Mouse (Mus musculus): Measurements from ENCODE around the gene Gm44502. TPM values are rescaled to one million over a fixed set of nuclear protein-coding genes. Genes with fewer than 3 reads are reported as not detected.
"Not testable (repeated sequence)": the region's sequence is repeated elsewhere in the genome, so short reads cannot be mapped to it uniquely, and the experiment has no call there.

The Gm44502 gene
- total RNA-seq, 2 experiments from 2014 or later, result 0.72 TPM; not detected in 1

DNA sequence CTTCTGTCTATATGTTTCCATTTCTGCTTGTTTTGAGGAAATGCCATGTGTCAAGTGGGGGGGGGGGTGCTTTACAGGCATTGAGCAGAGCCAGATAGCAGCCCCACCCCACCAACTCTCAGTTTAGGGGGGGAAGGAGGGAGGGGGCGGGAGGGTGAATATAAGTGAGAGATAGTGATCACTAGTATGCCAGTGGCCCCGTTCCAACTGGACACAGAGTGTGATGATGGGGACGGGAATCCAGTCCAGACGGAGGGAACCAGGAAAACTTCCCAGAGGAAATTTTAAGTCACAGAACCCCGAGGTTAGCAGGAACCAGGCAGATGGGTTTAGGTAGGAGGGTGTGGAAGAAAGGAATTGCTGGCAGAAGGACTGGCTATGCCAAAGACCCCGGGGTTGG lies 26.1 kb upstream of the Gm44502 start:
- DNase-seq (ENCODE audit: low spot score in 2 of 2), result no peak
- intact Hi-C loops (cut with DNase I), result no loop called here

DNA sequence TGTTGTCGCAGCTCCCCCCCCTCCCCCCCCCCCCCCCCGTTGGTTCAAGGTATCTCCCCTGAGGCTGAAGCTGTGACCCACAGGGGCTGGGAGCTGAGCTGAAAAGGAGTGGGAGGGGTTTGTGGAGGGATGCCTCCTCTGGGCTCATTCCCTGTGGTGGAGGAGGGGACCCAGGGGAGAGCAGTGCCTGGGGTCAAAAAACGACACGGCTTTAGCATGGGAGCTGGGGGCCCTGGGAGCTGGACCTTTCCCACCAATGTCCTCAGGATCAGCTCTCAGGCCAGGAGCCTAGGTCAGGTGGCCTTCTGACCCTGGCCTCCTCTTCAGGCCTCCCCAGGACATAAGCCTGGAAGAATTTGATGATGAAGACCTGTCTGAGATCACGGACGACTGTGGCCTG lies 25.4 kb upstream of the Gm44502 start:
- intact Hi-C loops (cut with DNase I), result no loop called here
- no peak for DNase-seq (ENCODE audit: low spot score in 2 of 2)

DNA sequence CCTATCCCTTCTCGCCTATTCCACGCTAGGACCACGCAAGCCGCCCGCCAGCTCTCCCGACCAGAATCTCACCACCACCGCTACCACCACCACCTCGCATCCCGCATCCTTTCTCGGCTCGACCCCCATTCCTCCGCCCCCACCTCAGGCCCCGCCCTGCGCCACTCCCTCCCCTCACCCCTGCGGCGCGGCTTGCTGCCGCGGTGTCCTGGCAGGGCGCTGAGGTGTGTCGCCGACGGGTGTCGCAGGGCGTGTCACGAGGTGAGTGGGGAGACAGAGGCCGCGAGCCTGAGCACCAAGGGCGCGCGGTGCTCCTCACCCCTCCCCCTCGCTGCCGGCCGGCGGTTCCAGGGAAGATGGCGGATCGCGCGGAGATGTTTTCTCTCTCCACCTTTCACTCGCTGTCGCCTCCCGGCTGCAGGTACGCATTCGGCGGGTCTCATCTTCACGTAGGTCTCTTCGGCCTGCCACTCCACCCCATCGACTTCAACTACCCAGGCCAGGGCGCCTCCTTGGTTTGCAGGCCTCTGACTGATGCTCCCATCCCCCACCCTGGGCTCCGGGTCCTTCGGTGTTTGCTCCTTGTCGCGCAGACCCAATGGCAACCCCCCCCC lies 24.5 kb upstream of the Gm44502 start, which contains the start of gene Mapk8ip2:
Gene Mapk8ip2 (plus strand): TSS at position 49 of the 614 bp plus-strand sequence.
- DNase-seq (ENCODE audit: low spot score in 2 of 2), result peak; percentile 73 to 80
- intact Hi-C loops (cut with DNase I), result no loop called here

DNA sequence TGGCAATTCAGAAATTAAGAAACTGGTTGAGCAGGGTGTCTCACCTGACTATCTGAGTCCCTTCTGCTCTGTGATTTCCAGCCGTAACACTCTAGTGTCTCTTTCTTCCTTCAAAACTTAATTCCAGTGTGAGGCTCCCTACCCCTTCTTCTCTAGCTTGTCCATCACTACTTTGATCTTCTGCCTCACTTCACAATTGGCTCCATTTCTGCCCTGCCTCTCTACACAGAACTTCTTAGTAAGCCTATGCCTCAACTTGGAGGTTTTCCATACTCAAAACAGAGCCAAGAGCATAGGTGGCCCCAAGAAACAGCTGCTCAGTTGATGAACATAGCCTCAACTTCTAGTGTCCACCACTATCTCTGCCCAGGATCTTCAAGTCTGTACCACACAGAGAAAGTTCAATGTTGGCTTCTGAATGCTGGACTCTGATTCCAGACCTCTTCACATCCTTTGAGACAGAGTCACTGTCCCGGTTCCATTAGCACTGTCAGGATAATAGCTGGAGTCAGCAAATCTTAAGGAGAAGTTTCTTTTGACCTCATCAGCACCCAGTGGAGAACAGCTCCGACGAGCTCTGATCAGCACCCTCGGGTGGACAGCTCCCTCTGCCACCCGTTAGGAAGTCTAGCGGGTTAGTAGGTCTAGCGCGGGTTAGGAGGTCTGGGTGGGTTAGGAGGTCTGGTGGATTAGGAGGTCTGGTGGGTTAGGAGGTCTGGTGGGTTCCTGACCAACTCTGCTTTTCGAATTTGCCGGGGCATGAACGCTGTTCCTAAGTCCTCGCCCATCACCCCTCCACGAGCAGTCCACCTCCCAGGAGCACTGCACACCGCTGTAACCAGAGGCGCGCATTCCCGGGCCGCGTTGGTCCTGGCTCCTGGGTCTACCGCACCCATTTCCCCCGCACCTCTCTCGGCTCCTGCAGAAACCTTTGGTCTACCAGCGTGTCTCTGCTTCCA lies 23.7 kb upstream of the Gm44502 start:
- intact Hi-C loops (cut with DNase I), result no loop called here
- DNase-seq (ENCODE audit: low spot score in 2 of 2), result no peak

DNA sequence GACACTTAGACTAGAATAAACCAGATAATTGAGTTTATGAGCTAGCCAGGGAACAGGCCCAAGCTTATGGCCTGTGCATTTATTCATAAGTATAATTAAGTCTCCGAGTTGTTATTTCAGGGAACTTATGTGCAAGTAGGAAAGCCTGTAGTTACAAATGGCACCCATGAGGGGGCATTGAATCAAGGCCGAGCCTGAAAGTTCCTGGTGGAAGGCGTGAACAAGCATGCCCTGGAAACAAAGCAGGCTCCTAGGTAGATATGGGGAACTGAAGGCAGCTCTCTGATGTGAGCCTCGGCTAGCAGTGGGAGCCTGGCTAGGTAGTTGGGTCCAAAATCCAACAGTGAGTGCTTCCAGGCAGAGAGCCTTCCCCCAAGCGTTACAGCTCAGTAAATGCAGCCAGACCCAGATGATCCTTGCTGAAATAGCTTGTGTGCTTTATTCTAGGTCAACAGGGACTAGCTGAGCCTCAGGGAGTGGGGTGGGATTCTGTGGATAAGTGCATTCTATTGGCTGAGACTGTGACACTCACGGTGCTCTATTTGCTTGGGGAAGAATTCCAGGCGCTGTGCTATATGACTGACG lies 13.1 kb upstream of the Gm44502 start:
- no peak for DNase-seq (ENCODE audit: low spot score in 2 of 2)
- intact Hi-C loops (cut with DNase I), result no loop called here

DNA sequence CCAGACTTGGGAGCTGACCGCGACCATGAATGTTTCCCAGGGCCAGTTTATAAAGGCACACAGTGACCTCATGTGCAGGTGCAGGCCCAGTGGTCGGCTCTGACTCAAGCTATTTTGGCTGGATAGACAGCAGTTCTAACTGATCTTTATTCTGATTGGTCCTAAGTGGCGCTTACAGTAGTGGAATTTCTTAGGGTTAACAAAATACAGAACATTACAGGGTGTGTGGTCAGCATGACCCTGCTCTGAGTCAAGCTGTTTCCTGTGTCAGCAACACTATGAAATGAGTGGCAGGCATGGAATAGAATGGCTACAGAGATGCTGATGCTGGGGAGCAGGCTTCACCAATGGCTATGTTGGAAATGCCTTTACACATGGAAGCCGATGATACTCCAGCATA lies 6.4 kb upstream of the Gm44502 start:
- intact Hi-C loops (cut with DNase I), result no loop called here
- DNase-seq (ENCODE audit: low spot score in 2 of 2), result no peak

DNA sequence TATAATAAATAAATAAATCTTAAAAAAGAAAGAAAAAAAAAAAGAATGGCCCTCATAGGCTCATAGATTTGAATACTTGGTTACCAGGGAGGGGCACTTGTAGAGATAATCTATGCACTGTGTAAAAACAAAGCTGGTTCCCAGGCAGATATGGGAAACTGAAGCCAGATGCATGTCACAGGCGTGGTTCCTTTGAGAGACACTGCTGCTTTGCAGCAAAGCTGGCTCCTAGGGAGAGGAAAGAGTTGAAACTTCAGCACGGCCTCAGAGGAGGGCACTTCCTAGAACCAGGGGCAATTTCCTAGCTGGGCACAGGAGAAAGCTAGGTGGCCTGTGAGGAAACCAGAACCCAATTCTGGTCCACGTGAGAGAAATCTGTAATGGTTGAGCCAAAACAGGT lies 4.6 kb upstream of the Gm44502 start:
- DNase-seq (ENCODE audit: low spot score in 2 of 2), result no peak
- intact Hi-C loops (cut with DNase I), result no loop called here

DNA sequence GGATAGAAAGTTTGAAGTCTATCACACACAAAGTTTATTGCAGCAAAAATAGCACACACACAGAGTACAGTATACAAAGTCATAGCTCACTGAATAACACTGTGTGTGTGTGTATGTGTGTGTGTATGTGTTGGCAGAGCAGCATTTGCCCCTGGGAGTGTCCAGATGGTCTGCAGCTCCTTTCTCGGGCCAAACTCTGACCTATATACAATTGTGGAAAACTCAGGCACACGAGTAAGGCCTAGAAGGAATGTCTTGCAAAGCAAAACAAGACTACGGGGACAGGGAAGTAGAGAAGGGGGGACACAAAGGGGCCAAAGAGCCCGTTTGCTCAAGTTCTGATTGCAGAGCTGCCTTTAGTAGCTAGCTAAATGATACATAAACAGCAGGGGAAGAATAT lies 3.5 kb upstream of the Gm44502 start:
- intact Hi-C loops (cut with DNase I), result no loop called here

DNA sequence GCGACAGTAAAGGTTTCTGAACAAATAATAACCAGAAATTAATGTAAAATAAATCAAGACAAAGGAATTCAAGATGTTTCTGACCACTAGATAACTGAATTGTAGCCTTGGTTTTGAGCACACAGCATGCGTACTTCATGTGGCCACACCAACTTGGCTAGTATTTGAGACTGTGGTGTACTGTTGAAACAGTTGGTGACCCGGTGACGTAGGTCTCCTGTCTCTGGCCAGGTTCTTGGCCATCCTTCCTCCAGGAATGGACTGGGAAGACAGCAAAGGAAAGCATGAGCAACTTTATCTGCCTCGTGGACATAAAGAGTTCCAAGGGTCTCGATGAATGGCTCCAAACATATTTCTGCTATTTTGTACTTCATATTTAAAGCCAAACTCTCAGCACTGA lies 2.3 kb upstream of the Gm44502 start:
- intact Hi-C loops (cut with DNase I), result no loop called here

More for the DNA sequence above, 3.5 kb upstream of the Gm44502 start:
- no peak for DNase-seq (ENCODE audit: low spot score in 2 of 2)

DNA sequence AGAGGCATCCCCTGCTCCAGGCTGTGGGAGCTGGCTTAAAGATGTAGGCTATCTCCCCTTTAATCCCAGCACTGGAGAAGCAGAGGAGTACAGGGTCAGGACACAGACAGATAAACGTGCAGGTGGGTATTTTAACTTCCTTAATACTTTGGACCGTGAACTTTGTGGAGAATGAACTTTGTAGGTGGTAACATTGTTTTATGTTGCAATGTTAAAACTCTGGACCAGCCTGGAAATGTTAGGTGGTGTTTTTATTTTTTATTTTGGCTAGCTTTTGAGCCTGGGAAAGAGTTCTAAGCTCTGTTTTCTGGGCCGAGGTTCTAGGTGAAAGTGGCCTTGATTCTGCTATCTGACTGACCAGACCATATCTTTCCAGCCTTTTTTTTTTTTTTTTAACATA lies 1.8 kb upstream of the Gm44502 start:
- intact Hi-C loops (cut with DNase I), result no loop called here
- no peak for DNase-seq (ENCODE audit: low spot score in 2 of 2)

More for the DNA sequence above, 2.3 kb upstream of the Gm44502 start:
- no peak for DNase-seq (ENCODE audit: low spot score in 2 of 2)

DNA sequence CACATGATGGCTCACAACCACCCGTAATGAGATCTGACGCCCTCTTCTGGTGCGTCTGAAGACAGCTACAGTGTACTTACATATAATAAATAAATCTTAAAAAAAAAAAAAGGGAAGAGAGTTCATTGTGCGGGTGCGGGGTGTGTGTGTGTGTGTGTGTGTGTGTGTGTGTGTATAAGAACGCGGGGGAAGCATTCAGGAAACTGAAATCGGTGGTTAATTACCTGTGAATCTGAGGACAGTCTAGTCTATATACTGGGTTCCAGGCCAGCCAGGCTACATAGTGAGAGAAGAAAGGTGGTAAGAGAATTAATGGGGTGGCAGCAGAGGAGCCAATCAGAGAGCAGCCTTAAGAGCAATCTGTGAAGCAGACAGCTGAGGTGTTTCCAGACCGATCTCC lies 1.3 kb upstream of the Gm44502 start:
- DNase-seq (ENCODE audit: low spot score in 2 of 2); intact Hi-C loops (cut with DNase I): not testable (repeated sequence)

DNA sequence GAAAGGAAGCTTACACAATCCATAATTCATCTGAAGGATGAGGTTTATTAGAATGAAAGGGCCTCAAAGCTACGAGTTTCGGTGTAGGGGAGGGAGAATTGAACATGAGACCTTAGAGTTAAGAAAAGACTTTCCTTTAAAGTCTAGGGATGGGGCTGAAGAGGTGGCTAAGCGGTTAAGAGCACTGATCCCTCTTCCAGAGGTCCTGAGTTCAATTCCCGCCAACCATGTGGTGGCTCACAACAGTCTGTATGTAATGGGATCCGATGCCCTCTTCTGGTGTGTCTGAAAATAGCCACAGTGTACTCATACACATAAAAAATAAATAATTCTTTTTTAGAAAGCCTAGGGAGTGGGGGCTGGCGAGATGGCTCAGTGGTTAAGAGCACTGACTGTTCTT lies 845 bp upstream of the Gm44502 start:
- intact Hi-C loops (cut with DNase I), result no loop called here
- no peak for DNase-seq (ENCODE audit: low spot score in 2 of 2)

DNA sequence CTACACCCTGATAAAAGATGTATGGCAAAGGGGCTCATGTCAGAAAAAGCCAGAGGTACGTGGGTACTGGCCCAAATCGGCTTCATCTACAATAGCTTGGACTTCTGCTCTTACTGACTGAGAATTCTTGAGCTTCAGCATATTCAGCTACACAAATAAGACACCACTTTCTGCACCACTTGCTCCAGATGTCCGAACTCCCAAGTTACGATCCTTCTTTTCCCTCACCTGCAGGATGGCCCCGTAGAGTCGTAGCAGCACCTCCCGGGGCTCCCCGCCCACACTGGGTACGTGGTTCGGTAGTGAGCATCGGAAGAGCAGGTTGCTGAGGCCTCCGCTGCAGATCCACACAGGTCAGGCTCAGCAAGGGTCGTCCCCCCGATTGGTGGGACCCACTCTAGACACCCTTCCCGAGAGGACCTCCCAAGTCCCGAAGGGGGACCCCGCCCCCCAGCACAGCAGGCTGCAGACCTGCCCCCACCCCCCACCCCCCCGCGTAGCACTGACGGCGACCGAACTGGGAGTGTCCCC lies 610 bp downstream of the Gm44502 start:
- DNase-seq (ENCODE audit: low spot score in 2 of 2), result peak in 1 of 2 experiments; percentile 18
- intact Hi-C loops (cut with DNase I), result loop anchor here (5.0 kb wide), 1 partner anchor 57 kb away; the partner anchor contains the start of gene Sco2

DNA sequence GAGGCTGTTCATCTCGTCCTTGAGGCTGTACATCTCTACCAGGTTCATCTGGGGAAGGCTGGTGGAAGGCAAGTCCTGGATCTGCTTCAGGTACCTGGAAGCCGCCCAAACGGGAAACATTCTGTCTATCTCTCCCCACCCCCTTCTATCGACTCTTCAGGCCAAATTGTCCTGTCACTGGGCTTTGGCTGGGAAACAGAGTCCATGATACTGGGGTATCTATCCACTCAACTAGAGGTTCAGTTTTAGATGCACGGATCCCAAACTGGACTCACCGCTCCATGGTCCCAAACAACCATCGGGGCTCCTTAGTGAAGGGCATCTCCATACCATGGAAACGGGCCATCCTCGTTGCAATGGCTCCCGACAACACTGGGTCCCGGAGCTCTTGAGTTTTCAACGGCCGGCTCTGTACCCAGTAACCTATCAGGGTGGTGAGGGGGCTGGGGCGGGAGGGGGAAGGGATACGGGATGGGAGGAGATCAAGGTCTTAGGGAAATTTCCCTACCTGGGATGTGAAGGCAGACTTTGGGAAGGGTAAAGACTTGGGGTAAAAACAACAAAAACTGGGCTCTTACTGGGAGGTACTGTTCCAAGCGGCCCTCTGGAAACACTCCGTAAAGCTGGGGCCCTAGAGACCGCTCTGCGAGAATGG lies 1.2 kb downstream of the Gm44502 start:
- intact Hi-C loops (cut with DNase I), result loop anchor here (5.0 kb wide), 1 partner anchor 56 kb away; the partner anchor contains the start of gene Sco2
- DNase-seq (ENCODE audit: low spot score in 2 of 2), result no peak

DNA sequence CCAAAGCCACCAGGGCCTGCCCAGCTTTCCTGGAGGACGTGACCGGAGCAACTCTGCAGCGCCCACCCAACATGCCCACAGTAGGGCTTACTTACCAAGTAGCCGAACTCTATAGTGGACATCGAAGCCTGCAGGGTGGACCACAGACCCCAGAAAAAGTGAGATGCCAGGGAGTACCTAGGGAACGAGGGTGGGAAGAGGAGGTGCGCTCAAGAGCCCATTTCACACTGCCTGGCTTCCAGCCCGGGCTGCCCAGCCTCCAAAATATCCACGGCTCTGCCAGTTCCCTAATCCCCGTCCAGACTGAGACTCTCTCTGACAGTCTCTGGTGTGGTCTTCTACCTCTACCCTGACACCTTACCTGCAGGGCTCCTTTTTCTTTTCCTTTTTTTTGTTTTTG lies 2.8 kb downstream of the Gm44502 start:
- intact Hi-C loops (cut with DNase I), result loop anchor here (5.0 kb wide), 1 partner anchor 54 kb away; the partner anchor contains the start of gene Sco2
- no peak for DNase-seq (ENCODE audit: low spot score in 2 of 2)

DNA sequence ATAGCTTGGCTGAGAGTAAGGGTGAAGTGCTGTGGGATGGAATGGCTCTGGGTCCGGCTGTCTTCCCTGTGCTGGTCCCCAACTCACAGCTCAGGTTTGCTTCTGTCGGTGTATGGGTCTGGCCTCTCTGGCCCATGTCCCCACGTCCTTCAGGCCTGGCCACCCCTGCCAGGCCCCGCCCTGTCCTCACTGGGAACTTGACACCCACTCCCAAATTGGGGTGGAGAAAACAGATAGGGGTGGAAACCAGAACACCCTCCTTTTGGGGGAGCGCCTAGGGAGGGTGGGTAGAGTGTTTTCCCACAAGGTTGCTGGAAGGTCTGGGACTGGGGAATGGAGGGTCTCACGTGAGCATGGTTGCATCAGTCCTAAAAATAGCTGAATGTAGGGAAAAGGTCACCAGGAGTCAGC lies 3.8 kb downstream of the Gm44502 start, which contains the start of gene Cpt1b:
Gene Cpt1b (minus strand): TSS at position 153 of the 411 bp plus-strand sequence.
- intact Hi-C loops (cut with DNase I), result loop anchor here (5.0 kb wide), 1 partner anchor 53 kb away; the partner anchor contains the start of gene Sco2
- DNase-seq (ENCODE audit: low spot score in 2 of 2), result no peak

DNA sequence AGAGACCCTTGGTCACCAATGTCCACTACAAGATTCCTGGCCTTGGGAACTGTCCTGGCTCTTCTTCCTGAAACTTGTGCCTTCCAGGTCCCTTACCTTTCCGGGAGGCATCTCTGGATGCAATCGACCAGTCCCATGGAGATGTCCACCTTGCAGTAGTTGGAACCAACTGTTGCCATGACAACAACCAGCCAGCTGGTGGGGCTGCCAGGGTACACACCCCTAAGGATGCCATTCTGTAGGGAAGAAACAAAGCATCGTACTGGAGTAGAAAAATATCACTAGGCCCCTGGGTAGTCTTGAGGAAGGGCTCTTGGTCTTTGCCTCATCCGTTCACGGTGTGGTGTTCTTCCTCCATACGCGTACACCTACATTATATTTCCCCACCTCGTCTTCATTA lies 4.9 kb downstream of the Gm44502 start:
- no peak for DNase-seq (ENCODE audit: low spot score in 2 of 2)
- intact Hi-C loops (cut with DNase I), result loop anchor here (5.0 kb wide), 1 partner anchor 52 kb away; the partner anchor contains the start of gene Sco2

DNA sequence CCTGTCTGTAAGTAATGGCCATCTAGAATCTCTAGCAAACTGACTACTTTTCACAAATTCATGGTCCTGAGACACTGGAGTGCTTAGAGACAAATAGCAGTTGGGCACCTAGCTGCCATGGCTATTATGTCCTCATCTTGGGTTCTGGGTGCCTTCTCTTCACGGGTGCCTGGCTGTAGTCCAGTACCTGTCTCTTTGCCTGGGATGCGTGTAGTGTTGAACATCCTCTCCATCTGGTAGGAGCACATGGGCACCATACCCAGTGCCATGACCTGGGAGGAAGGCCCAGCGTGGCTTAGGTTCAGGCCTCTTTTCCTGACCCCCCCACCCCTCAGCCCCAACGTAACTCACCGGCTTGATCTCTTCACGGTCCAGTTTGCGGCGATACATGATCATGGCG lies 7.6 kb downstream of the Gm44502 start:
- intact Hi-C loops (cut with DNase I), result no loop called here
- no peak for DNase-seq (ENCODE audit: low spot score in 2 of 2)

DNA sequence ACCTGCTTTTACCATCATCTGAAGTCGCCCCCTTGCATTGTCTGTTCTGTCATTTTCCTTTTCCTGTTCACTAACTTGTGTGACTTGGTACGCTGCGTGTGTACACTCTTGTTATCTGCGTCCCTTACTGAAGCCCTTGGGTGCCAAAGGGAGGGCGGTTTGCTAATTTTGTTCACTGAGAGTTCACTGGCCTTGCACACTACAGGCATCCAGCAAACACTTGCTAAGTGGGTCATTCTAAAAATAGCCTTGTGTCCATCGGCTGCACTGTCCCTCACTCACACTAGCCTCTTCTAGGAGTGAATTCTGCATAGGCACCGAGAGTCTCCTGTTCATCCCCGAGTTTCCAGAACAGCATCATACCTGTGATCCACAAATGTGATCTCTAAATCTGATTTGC lies 14.2 kb downstream of the Gm44502 start:
- no peak for DNase-seq (ENCODE audit: low spot score in 2 of 2)
- intact Hi-C loops (cut with DNase I), result no loop called here

All from left cerebral cortex, postnatal 36 days (tissue).